ENCODE assay signal across 19 mouse cellular contexts in the genomic region with DNA sequence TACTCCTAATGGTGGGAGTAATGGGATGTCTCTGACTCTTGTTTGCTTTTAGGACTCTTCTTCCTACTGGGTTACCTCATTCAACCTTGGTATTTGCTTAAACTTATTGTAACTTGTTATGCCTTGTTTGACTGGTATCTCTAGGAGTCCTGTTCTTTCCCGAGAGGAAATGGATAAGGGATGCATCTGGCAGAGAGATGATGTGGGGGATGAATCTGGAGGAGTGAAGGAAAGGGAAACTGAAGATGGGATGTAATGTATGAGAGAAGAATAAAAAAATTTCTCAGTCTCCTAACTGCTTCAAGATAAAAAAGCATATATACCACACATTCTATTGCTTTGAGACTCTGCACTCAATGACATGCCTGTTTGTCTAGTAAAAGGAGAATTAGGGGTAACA. TPM values are rescaled to one million over a fixed set of nuclear protein-coding genes. Genes with fewer than 3 reads are reported as not detected.
"Had no signal": no experiment of that assay in that cellular context is flagged by ENCODE, and none has a peak within 500 bp of the region (broad histone marks: within the 10 kb centered on the region; RNA-seq: fewer than 3 reads in every experiment).

No protein-coding gene starts in this region.

- H3K4me3 ChIP-seq: limb, embryonic 12.5 days; liver, embryonic 13.5 days; lung, embryonic 15.5 days; megakaryocyte, embryonic 14.5 days; midbrain, embryonic 15.5 days; neural tube, embryonic 12.5 days had no signal

- H3K27ac ChIP-seq: limb, embryonic 12.5 days; liver, embryonic 13.5 days; lung, embryonic 15.5 days; macrophage; midbrain, embryonic 15.5 days; neural tube, embryonic 12.5 days; stomach, postnatal 0 days had no signal

- DNase-seq: kidney, adult 8-10 months; kidney, postnatal 25 days; liver; liver, embryonic 13.5 days; liver, postnatal 0 days; lung, postnatal 14 days; right cerebral cortex, postnatal 25 days; thymus, postnatal 36 days had no signal

RNA-seq across cellular contexts. Expression of a gene that starts 6.1 kb away (rescaled TPM):
- total RNA-seq: left cerebral cortex, postnatal 14 days; monocyte, adult 5-6 weeks; neutrophil, adult 5-6 weeks had no signal

RNA-seq across cellular contexts. Expression of a gene that starts 14.7 kb away (rescaled TPM):
- total RNA-seq: layer of hippocampus, postnatal 25 days; left cerebral cortex, postnatal 14 days; monocyte, adult 5-6 weeks; neutrophil, adult 5-6 weeks had no signal

RNA-seq across cellular contexts. Expression of a gene that starts 29.3 kb away (rescaled TPM):
- total RNA-seq: layer of hippocampus, postnatal 25 days; left cerebral cortex, postnatal 14 days; monocyte, adult 5-6 weeks; neutrophil, adult 5-6 weeks had no signal

RNA-seq across cellular contexts. Expression of a gene that starts 56.4 kb away (rescaled TPM):
- total RNA-seq: layer of hippocampus, postnatal 25 days; left cerebral cortex, postnatal 14 days; monocyte, adult 5-6 weeks; neutrophil, adult 5-6 weeks had no signal
